Mouse (Mus musculus) spleen, embryonic (tissue): Measurements from ENCODE around the gene Mpeg1.

ENCODE experiments used
- CTCF ChIA-PET: fragments of 350-600 bp; sonication (Branson Sonifier 250); formaldehyde crosslinking; loops from one replicate; lab custom pipeline; 2022; lab: Charles Lee

Mpeg1 gene

DNA sequence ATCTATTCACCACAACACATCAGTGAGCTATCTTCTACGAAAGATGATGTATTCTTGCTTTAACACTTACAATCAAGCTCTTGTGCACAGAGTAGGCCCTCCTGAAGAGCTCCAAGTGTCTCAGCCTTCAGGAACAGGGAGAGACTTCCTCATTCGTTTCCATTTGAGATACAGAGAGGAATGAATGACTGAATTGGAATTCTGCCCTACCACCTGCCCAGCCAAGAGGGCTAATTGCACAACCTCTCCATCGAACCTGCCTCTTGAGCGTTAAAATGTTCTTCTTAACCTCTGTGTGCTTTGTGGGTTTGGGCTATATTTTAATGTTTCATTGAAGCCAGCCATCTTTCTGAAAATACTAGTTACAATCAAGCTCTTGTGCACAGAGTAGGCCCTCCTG is 4.1 kb downstream of the Mpeg1 start:
- CTCF ChIA-PET: interaction anchor here (0.6 kb wide), 1 partner anchor 373 kb away, joined by 3 read pairs; no protein-coding TSS in a partner anchor

DNA sequence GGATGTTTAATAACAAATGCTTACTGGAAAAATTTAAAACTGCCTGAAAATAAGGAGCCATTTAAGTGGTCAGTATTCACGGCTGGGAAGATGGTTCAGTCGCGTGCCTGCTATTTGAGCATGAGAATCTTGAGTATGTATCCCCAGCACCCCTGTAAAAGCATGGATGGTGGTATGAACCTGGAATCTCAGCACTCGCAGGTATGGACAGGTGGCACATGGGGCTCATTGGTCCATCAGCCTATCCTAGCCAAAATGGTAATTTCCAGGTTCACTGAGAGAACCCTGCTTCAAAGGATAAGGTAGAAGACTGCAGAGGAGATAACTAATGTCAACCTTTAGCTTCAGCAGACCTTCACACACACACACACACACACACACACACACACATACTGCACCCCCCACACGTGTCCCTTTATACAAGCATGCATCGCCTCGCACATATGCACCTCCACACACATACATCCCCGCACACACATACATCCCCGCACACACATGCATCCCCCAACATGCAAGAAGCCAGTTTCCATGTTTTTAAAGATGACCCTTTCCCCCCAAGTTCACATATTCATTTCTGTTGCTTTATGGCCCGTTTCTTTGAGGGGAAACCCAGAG is 5.1 kb downstream of the Mpeg1 start:
- CTCF ChIA-PET: no interaction called here

DNA sequence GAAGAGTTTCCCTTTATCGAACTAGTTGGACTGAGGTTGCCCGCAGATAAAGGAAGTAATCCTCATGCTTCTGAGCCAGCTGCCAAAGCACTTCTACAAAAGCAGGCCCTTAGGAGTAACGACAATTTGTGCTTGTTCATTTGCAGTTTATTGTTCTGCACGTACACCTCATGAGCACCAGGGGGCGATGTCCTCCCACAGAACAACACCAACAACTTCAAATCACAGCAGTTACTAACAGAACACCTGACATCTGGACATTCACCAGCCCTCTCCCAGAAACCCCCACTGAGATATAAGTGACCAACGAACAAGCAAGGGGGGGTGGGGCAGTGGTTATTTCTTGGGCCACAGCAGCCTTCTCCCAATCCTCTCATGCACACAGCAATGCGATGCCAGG is 5.6 kb downstream of the Mpeg1 start:
- CTCF ChIA-PET: interaction anchor here (0.7 kb wide), 1 partner anchor 332 kb away, joined by 3 read pairs; no protein-coding TSS in a partner anchor

DNA sequence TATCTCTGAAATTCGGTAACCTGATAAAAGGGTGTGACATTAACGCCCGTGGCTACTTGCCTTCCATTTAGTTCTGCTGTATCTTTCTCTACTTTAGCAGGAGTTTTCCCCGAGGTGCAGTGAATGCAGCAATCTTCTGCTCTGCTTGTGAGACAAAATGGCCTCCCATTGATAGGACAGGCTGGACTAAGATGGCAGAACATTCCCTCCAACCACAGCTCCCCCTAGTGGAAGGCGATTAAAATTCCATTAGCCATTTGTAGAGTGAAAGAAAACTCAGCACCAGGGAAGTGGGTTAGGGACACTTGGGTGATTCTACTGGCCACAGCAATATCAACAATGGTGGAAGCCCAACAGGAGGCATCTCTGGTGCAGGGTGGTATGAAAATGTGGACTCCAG is 6.9 kb downstream of the Mpeg1 start:
- CTCF ChIA-PET: interaction anchor here (1.6 kb wide), 1 partner anchor 34 kb away, joined by 5 read pairs; the partner anchor contains the start of gene Dtx4

DNA sequence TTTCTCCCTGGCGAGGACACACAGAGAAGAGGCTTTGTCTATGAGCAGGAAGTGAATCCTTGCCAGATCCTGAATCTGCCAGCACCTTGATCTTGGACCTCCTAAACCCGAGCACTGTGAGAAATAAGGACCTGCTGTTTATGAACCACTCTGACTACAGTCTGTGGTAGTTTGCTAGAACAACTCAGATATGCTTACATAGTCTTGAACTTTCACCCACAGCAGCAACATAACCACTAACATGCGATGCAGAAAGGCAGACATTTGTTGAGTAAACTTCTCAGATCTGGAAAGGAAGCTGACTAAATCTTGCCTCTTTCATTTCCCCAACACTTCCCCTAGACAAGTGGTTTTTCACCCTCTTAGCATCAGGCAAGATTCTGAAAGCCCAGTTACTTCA is 11.3 kb downstream of the Mpeg1 start:
- CTCF ChIA-PET: no interaction called here

DNA sequence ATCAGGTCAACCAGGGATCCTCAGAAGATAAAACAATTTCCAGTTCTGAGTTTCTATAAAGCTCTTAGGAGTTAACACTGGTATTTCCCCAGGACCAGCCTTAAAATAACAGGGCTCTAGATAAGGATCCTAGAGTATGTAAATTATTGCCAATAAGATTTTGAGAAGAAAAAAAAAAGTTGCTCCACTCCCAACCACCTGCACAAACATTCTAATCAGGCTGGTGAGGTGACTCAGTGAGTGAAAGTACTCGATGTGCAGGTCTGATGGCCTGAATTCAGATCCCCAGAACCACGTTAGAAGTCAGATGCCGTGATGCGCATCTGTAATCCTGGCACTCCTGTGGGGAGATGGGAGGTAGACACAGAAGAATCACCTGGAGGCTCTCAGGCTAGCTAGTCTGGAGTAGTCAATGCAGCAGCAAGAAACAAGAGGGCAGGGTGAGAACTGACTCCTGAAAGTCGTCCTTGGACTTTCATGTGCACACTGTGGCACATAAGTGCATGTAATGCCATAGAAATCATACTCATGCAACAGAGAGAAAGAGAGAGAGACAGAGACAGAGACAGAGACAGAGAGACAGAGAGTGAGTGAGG is 11.9 kb downstream of the Mpeg1 start:
- CTCF ChIA-PET: no interaction called here

DNA sequence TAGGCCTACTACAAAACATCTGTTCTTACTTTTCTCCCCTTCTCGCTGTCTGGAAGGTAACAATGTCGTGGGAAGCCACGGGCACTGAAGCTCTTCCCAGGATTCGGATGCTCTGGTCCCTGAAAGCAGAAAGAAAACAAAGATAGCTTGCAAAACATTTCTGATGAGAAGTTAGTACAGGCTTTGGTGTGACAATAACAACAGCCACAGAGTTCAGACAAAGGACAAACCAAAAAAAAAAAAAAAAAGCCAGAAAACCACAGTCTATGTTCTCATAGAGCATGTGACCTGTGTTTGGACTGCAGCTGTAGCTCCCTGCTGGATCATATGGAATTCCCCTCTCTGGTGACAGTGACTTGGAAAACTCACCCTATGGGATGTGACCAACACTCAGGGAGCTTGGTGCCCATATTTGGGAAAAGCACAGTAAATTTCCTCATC is 12.6 kb downstream of the Mpeg1 start:
- CTCF ChIA-PET: no interaction called here

DNA sequence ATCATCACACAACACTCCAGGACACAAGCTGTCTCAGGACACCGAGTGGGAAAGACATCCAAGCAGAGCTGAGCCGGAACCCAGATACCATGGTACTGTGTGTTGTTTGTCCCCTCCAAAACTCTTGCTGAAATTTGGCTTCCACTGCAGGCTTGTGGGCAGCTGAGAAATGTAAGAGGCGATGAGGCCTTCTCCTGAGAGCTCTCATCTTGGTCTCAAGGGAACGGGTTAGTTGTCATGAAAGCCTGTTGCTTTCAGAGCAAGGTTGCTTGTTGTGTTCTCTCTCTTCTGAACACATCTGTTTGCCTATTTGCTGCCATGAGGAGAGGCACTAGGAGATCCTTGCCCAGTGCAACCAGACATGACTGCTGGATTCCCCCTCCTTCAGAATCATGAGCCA is 13.4 kb downstream of the Mpeg1 start:
- CTCF ChIA-PET: interaction anchor here (1.1 kb wide), 1 partner anchor 37 kb away, joined by 3 read pairs; no protein-coding TSS in a partner anchor

DNA sequence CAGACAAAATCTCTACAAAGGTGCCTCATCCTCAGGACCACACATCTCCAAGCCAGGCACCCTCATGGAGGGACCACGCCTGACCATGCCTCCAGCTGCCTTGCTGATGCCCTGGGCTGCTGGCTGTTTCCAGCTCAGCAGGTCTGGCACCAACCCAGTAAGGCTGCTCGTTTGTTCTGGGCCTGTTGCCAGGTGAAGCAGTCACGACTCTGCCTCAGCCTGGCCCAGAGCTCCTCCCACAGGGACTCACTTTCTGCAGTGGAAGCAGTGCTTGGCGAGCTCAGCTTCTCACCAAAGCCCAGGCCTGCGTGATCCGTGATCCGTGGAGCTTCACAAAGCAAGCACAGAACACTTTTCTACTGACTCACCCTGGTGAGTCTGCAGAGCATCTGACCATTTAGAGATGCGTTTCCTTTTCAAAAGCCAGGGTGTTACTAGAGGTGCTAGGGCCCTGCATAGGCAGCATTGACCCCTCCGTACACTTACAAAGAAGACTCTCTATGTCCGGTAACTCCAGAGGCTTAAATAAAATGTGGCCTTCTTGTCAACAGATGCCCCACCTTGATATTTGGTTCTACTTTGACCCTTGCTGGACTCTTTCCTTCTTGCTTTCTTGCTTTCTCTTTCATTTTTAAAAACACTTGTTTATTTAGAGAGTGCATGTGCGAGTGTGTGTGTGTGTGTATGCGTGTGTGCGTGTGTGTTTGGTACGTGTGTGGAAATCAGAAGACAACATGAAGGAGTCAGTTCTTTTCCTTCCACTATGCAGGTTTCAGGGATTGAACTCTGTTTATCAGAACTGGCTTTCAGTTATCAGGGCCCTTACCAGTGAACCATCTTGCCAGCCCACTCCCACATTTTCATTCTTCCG is 15.0 kb downstream of the Mpeg1 start:
- CTCF ChIA-PET: interaction anchor here (0.6 kb wide), 1 partner anchor 47 kb away, joined by 7 read pairs; no protein-coding TSS in a partner anchor

DNA sequence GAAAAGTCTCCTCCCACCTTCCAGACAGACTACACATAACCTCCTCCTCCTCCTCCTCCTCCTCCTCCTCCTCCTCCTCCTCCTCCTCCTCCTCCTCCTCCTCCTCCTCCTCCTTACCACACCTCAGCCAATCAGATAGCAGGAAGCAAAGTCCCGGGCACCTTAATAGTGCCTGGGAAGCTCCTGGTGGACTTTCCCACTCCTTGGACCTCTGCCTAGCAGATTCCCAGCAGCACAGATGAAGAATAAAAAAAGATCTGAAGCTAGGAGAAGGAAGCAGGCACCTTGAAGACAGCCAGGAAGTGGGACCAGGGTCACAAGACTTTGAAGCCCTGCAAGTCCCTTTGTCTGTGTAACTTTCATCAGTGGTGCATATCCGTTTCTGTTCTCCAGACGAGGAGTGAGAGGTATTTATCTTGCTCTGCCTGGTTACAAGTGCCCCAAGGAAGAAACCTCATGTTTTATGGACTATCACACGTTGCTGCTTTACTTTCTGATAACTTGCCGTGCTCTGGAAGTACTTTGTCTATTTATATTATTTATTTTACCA is 16.2 kb downstream of the Mpeg1 start:
- CTCF ChIA-PET: interaction anchor here (0.6 kb wide), 1 partner anchor 79 kb away, joined by 3 read pairs; no protein-coding TSS in a partner anchor

DNA sequence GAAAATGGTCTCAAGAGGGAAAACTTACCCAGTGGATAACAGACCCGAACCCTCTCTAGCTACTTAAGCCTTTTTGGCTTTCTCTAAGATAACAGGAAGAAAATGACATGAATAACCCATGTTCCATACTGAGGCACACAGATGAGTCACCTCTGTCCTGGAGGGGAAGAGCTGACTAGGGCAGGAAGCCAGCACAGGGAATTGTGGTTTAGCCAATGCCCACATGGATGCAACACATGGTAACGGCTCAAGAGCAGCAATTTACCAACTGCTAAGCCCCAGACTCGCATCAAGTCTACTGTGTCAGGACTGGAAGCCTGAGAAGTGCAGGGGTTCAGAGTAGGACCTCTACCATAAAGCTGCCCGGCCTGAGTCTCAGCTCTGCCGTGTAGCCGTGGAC is 17.8 kb downstream of the Mpeg1 start:
- CTCF ChIA-PET: no interaction called here

DNA sequence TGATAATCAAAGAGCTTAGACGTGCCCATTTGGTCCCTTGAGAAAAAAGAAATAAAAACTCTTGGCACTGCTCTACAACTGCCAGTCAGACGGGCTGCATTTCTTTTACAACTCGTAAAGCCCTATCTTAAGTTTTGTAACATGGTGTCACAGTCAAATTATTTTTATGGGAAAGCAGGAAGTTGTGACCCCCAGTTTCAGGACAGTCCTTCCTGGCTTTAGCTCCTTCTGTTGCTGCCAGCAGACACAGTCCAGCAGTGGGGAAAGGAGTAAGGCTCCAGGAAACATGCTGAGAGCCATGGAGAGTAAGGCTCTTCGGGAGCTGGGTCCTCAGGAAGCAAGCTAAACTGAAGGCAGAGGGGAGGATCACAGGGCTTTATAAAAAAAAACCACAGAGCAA is 23.2 kb downstream of the Mpeg1 start:
- CTCF ChIA-PET: no interaction called here

DNA sequence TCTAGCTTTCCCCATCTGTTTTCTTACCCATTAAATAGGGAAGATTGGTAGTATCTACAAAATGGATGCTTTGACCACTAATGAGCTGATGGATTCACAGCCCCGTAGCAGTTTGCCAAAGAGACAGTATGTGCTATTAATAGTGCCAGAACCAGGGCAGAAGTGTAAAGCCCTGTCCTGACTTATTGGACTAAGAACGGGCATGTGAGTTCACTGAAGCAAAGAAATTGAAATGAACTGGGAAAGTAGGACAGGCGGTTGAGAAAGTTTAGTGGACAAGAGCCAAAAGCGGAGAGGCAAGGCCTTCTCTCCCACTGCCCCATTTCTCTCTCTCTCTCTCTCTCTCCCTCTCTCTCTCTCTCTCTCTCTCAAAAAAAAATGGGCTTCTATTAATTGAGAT is 23.6 kb downstream of the Mpeg1 start:
- CTCF ChIA-PET: no interaction called here

DNA sequence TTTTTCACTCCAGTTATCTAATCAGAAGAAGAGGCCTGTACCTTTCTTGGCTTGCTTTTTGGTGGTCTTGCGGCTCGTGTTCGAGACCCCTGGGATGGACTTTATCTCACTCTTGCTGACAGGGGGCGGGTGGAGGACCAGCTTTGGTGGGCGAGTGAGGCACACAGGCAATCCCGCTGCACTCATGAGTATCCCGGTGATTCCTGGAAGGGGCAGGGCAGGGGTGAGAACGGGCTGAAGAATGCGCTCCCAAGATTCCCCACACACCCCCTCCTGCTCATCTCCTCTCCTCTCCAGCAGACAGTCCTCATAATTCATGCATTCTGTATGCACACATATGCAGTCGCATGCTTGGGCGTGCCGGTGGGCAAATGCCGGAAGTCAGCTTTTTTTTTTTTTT is 24.6 kb downstream of the Mpeg1 start:
- CTCF ChIA-PET: interaction anchor here (0.5 kb wide), 1 partner anchor 41 kb away, joined by 3 read pairs; no protein-coding TSS in a partner anchor

DNA sequence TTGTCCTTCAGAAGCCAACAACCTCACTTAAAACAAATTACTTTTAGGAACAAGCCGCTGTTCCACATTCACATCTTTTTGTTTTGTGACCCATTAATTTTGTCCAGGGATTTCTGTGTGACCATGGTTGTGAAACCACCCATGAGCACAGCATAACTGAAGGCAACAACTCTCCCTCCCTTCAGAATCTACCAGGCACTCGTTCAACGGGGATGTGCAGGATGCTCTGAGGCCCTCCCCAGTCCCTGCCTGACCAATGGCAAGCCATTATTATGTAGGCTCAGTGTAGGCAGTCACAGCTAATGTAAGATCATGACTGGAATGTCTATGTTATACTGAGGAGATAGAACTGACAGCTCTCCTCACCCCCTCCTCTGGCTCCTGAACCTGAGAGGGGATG is 25.1 kb downstream of the Mpeg1 start:
- CTCF ChIA-PET: interaction anchor here (0.5 kb wide), 1 partner anchor 40 kb away, joined by 3 read pairs; no protein-coding TSS in a partner anchor

DNA sequence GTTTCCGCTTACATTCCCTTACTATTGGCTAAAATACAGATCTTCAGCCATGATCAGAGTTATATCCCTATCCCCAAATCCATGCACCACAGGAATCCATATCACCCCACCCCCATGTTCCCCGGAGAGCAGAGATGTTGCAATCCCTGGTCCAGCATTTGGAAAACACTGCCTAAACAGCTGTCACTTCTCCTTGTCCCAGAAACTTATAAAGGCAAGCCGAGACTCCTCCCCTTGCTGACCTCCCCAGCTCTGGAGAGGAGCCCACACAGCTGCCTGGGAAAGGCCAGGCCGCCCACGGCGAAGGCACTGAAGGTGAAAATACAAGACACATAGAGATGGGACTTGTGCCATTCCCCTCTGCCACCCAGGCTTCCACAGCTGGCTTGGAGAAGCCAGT is 26.3 kb downstream of the Mpeg1 start:
- CTCF ChIA-PET: no interaction called here

DNA sequence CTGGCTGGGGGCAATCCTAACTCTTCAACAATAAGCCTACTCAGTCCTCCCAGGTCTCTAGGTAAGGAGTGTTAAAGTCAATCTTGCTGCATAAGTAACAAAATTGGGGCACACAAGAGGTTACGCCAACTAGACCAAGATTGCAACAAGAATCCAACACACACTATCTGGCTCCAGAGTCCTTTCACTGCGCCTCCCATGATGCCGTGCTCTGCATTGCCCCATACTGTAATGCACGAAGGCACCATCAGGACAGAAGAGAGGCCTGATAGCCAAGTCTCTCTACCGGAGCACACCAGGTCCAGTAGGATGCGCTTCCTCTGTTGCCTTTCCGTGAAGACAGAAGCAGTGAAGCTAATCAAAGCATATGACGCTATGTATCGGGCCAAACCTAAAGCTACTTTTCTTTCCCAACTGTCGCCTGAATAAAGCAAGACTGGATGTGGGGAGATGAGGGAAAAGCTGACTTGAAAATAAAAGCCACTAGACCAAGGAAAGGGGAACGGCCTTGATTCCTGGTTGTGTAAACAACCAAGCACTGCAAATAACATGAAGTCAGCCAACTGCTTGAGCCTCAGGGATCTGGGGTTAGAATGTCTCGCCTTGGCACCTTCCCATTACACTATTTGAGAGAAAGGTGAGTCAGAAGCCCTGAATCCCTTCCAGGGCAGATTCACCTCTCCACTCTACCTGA is 27.1 kb downstream of the Mpeg1 start:
- CTCF ChIA-PET: interaction anchor here (1.0 kb wide), 1 partner anchor 19 kb away, joined by 3 read pairs; no protein-coding TSS in a partner anchor

DNA sequence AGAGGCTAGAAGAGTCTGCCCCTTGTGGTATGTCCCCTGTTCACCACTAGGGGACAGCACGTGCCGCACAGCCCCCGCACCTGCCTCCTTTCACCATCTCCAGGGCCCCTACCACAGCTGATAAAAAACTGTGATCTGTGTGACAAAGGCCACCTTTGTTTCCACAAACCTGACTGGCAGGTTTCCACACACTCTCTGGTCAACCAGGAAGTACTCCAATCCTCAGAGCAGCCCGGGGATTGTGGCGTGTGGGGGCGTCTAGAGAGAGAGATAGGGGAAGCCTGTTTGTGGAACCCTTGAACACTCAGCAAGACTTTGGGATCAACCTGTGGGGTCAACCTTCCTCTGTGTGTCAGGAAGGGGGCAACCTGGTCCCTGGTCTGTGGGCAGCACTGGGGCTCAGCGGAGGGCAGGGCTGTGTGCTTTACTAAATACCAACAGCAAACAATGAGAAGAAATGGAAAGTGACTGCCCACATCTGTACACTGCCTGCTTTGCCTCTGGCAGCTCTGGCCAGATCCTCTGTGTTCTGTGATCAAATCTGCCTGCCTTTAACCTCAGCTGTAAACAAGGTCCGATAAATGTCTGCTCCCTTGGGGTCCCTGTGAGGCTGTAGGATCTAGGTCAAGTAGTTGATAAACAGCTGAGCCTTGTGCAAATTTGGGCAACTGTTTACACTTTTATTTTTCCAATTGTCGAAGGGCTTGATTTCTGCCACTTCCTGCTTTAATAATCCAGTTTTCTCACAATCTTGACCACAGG is 27.8 kb downstream of the Mpeg1 start:
- CTCF ChIA-PET: interaction anchor here (1.0 kb wide), 1 partner anchor 20 kb away, joined by 3 read pairs; no protein-coding TSS in a partner anchor

DNA sequence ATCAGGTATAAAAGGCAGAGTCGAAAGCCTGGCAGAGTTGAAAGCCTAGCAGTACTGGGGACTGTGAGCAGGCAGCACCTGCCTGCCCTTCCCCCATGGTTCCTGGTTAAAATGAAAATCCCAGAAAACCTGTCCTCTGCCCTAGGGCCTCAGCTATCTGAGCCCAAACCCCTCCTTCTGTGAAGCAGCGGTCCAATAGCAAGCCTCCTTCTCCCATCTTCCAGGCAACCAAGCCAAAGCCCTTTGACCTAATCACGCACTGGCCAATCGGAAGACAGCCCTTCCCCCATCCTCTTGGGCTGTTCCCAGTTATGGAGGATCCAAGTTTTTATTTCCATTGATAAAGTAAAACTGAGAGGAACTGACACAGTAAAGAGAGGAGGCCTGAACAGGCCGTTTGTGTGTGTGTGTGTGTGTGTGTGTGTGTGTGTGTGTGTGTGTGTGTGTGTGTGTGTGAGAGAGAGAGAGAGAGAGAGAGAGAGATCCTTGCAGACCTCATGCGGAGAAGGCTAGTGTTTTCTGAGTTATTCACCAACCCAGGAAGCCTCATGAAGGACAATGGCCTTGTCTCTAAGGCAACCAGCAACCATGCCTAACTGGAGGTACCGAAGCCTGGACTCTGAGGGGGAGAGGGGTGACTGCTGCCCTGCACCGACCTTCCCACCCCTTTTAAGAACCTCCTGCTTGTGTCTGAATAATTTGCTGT is 28.5 kb downstream of the Mpeg1 start:
- CTCF ChIA-PET: no interaction called here
